Comparison of ENCODE assay signal across 27 mouse cellular contexts in genomic region chr2:137343736-137344135, GRCm38 (mm10).
"Had no signal": no experiment of that assay in that cellular context is flagged by ENCODE, and none has a peak within 500 bp of the region (broad histone marks: within the 10 kb centered on the region; RNA-seq: fewer than 3 reads in every experiment).

No protein-coding gene starts in this region.

- H3K9me3 ChIP-seq: heart, embryonic 13.5 days; heart, embryonic 15.5 days; hindbrain, embryonic 13.5 days; hindbrain, embryonic 15.5 days; kidney, embryonic 15.5 days; limb, embryonic 13.5 days; limb, embryonic 15.5 days; liver, embryonic 12.5 days had no signal

- H3K4me2 ChIP-seq: heart, embryonic 11.5 days; heart, embryonic 13.5 days; heart, embryonic 15.5 days; hindbrain, embryonic 13.5 days; hindbrain, embryonic 15.5 days; kidney, embryonic 15.5 days; limb, embryonic 13.5 days; limb, embryonic 15.5 days; liver, embryonic 12.5 days had no signal

- DNase-seq: gastrocnemius, postnatal 14 days; gastrocnemius, postnatal 36 days; heart, adult 11 months; heart, adult 2 months; heart, postnatal 14 days; heart, postnatal 36 days; kidney, adult 11 months; kidney, adult 2 months; kidney, adult 9 months; kidney, postnatal 14 days; kidney, postnatal 36 days; layer of hippocampus, adult 9-11 months; layer of hippocampus, postnatal 36 days; left cerebral cortex, postnatal 4 days had no signal

- H3K9ac ChIP-seq: heart, embryonic 13.5 days; heart, embryonic 15.5 days; hindbrain, embryonic 13.5 days; hindbrain, embryonic 15.5 days; kidney, embryonic 15.5 days; limb, embryonic 13.5 days; limb, embryonic 15.5 days; liver, embryonic 12.5 days; liver, embryonic 14.5 days had no signal

- H3K27me3 ChIP-seq: heart, embryonic 13.5 days; heart, embryonic 15.5 days; hindbrain, embryonic 13.5 days; hindbrain, embryonic 15.5 days; kidney, embryonic 15.5 days; limb, embryonic 13.5 days; limb, embryonic 15.5 days; liver, embryonic 12.5 days had no signal

- ATAC-seq: hindbrain, postnatal 0 days; intestine, embryonic 16.5 days; liver, embryonic 12.5 days had no signal

- H3K4me3 ChIP-seq: heart, adult 2 months; heart, embryonic 13.5 days; heart, embryonic 15.5 days; hindbrain, embryonic 13.5 days; hindbrain, embryonic 15.5 days; kidney, embryonic 15.5 days; limb, embryonic 13.5 days; limb, embryonic 15.5 days; liver, embryonic 12.5 days had no signal

- H3K36me3 ChIP-seq: heart, embryonic 13.5 days; heart, embryonic 15.5 days; hindbrain, embryonic 13.5 days; hindbrain, embryonic 15.5 days; kidney, embryonic 15.5 days; limb, embryonic 13.5 days; limb, embryonic 15.5 days; liver, embryonic 12.5 days had no signal

- H3K27ac ChIP-seq: heart, adult 2 months; heart, embryonic 13.5 days; heart, embryonic 15.5 days; hindbrain, embryonic 13.5 days; hindbrain, embryonic 15.5 days; hindbrain, postnatal 0 days; kidney, embryonic 15.5 days; kidney, postnatal 0 days; limb, embryonic 13.5 days; liver, embryonic 12.5 days; liver, embryonic 14.5 days had no signal

- H3K4me1 ChIP-seq: heart, embryonic 13.5 days; heart, embryonic 15.5 days; hindbrain, embryonic 13.5 days; hindbrain, embryonic 15.5 days; kidney, embryonic 15.5 days; limb, embryonic 13.5 days; limb, embryonic 15.5 days; liver, embryonic 12.5 days had no signal
